Mouse (Mus musculus): Measurements from ENCODE around the gene Krtap1-5.
A peak's percentile ranks its signal among the peaks of the same experiment; 100 is the strongest.
"Not testable (repeated sequence)": the region's sequence is repeated elsewhere in the genome, so short reads cannot be mapped to it uniquely, and the experiment has no call there.

Krtap1-5 gene

DNA sequence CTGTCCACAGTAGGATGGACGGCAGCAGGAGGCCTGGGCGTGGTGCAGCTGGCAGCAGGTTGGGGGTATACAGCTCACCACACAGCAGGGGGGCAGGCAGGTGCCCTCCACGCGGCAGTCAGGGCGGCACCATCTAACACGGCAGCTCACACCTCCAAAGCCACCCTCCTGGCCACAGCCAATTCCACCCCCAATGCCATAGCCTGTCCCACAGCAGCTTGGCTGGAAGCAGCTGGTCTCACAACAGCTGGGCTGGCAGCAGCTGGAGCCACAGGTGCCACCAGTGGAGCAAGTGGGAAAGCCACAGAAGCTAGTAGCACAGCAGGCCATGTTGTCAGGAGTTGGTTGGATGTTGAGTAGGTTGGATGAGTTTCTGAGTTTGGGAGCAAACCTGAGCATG is at the start of gene Krtap1-5:
TSS of gene Krtap1-5 (minus strand) at position 381 of the 400 bp plus-strand sequence.
- DNase-seq (ENCODE audit: low read depth): no peak

DNA sequence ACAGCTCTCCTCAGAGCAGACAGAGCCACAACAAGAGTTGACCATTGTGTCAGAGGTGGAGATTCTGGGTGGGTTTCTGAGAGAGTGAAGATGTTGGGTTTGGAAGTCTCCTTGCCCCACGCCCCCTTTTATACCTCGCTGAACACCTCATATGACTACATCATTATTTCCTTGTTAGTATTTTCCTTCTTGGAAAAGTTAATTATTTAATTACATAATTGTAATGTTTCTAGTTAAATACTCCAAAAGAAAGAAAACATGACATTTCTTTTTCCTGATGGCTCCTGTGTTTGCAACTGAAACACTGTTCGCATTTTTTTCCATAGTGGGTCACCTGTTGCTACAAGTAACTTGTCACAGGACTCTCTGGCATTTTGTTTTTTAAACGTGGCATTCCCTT is 47.3 kb upstream of the Krtap1-5 start, which contains the start of gene Krtap4-1:
TSS of gene Krtap4-1 (minus strand) at position 101 of the 400 bp plus-strand sequence.
- no peak for DNase-seq (ENCODE audit: low read depth)

DNA sequence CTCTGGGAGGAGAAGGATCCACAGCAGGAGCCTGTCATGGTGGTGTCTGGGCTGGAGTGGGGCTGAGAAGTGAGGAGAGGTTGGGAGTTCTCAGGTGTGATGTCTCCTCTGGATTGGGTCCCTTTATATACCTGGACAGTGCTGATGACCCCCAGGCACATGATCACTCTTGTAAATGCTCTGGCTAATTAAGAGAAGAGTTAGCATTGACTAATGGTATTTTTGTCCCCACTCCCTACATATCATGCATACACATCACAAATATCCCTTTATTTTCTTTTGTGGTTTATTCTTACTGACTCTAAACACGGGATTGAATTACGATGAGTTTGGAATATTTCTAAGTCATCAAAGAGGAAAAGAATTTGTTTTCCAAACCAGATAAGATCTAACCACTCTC is 39.5 kb upstream of the Krtap1-5 start, which contains the start of gene Gm11562:
TSS of gene Gm11562 (minus strand) at position 101 of the 400 bp plus-strand sequence.
- DNase-seq (ENCODE audit: low read depth): no peak

DNA sequence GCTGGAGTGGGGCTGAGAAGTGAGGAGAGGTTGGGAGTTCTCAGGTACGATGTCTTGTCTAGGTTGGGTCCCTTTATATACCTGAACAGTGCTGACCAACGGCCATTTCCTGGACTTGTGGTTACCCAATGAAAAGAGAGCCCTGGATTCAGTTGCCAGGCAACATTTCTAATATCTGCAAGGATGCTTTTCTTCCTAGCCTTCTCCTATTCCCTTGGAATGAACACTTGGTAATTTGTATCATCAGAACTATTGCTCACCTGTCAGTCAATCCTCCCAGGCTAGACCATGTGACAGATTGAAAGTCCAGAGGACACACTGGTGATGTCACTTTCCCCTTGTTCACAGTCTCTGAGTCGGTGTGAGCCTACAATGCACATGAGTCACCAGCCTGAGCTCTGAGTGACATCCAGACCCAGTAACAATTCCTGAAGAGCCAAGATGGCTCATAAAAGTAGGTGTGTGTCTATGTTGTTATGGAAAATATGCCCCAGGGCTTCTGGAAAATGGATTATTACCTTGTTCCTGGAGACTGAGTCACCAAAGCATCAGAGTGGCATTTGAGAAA is 34.1 kb upstream of the Krtap1-5 start, which contains the start of gene Krtap2-4:
TSS of gene Krtap2-4 (minus strand) at position 51 of the 568 bp plus-strand sequence.
- no peak for DNase-seq (ENCODE audit: low read depth)

DNA sequence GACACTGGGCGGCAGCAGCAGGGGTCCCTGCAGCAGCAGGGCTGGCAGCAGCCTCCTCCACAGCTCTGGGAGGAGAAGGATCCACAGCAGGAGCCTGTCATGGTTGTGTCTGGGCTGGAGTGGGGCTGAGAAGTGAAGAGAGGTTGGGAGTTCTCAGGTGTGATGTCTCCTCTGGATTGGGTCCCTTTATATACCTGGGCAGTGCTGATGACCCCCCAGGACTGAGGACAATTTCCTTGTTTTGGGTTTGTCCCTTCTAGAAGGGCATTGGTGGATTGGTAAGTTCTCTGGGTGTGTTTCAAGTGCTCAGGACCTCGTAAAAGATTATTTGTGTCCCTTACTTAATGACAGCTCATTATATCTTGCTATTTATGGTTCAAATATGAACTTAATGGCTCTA is 29.3 kb upstream of the Krtap1-5 start, which contains the start of gene Gm11937:
TSS of gene Gm11937 (minus strand) at position 101 of the 400 bp plus-strand sequence.
- not testable (repeated sequence) for DNase-seq (ENCODE audit: low read depth)

DNA sequence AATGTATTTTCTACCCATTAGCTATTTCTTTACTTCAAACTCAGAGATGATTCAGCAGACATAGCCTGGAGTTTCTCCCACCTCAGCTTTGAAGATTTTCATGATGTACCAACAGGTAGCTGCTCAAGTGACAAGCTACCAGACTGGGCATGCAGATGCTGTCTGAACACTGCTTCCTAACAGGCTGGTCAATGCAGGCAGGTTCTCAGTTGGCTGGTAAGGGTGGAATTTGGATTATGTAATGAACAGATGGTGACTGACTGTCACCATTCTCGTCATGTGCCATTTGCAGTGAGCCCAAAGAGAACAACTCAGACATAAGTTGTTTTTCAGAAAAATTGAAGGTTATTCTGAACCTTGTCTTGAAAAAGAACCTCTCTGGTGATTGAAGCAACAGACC is 28.3 kb upstream of the Krtap1-5 start:
- no peak for DNase-seq (ENCODE audit: low read depth)

DNA sequence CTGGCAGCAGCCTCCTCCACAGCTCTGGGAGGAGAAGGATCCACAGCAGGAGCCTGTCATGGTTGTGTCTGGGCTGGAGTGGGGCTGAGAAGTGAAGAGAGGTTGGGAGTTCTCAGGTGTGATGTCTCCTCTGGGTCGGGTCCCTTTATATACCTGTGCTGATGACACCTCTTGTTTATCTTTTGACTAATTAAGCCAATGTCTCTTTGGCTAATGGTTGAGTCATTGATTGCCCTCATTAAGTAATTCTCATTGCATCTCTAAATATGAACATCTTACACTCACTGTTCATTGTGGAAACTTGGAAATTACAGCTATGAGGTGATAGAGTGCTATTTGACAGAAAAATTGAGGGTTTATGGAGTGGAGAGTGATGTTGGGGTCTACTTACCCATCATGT is 22.4 kb upstream of the Krtap1-5 start, which contains the start of gene Gm11938:
TSS of gene Gm11938 (minus strand) at position 101 of the 400 bp plus-strand sequence.
- DNase-seq (ENCODE audit: low read depth): not testable (repeated sequence)

DNA sequence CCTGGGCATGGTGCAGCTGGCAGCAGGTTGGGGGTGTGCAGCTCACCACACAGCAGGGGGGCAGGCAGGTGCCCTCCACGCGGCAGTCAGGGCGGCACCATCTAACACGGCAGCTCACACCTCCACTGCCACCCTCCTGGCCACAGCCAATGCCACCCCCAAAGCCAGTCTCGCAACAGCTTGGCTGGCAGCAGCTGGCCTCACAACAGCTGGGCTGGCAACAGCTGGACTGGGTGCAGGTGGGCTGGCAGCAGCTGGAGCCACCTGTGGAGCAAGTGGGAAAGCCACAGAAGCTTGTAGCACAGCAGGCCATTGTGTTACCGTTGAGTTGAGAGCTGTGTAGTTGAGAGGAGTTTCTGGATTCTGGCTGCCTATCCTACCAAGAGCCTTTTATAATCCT is 16.9 kb upstream of the Krtap1-5 start, which contains the start of gene Krtap9-3:
TSS of gene Krtap9-3 (minus strand) at position 364 of the 400 bp plus-strand sequence.
- not testable (repeated sequence) for DNase-seq (ENCODE audit: low read depth)

DNA sequence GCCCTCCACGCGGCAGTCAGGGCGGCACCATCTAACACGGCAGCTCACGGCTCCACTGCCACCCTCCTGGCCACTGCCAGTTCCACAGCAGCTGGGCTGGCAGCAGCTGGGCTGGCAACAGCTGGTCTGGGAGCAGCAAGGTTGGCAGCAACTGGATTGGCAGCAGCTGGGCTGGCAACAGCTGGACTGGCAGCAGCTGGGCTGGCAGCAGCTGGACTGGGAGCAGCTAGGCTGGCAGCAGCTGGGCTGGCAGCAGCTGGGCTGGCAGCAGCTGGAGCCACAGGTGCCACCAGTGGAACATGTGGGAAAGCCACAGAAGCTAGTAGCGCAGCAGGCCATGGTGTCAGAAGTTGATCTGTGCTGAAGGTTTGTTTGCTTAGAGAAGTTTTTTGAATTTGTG is 10.2 kb upstream of the Krtap1-5 start, which contains the start of gene Krtap1-3:
TSS of gene Krtap1-3 (minus strand) at position 359 of the 400 bp plus-strand sequence.
- DNase-seq (ENCODE audit: low read depth): no peak

DNA sequence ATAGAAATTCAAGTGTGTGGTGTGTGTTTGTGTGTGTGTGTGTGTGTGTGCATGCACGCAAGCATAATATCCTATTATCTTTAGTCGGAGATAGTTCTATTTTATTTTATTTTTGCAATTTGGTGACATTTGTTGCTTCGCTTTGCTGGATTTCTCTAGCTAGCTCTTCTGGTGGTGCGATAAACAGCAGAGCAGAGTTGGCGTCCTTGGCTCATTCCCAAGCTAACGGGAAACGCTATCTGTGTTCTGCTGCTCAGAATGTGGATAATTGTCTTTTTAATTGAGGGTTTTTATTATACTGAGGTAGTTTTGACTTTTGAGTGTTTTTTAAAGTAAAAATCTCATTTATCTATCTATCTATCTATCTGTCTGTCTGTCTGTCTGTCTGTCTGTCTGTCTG is 4.3 kb upstream of the Krtap1-5 start:
- no peak for DNase-seq (ENCODE audit: low read depth)

DNA sequence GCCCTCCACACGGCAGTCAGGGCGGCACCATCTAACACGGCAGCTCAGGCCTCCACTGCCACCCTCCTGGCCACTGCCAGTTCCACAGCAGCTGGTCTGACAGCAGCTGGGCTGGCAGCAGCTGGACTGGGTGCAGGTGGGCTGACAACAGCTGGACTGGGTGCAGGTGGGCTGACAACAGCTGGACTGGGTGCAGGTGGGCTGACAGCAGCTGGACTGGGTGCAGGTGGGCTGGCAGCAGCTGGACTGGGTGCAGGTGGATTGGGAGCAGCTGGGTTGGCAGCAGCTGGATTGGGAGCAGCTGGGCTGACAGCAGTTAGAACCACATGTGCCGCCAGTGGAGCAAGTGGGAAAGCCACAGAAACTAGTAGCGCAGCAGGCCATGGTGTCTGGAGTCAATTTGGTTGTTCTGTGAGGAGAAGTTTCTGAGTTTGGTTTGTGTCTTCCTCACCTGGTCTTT is 2.5 kb upstream of the Krtap1-5 start, which contains the start of gene Krtap1-4:
TSS of gene Krtap1-4 (minus strand) at position 410 of the 460 bp plus-strand sequence.
- DNase-seq (ENCODE audit: low read depth): no peak

DNA sequence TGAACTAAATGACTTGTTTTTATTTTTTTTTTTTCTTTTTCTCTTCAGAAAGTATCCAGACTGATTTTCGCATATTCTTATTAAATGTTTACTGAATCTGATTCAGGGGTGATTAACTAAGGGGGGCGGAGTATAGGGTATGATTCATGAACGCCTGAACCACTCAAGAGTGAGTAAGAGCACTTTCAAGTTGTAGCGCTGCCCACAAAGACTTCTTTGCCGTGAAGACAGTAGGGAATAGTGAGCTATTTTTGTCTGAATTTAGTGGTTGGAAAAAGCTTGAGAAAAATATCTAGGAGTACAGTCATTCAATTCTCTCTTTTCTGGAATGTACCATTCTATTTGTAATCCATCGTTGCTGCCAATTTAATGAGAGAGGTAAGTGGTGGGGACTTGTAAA is 748 bp upstream of the Krtap1-5 start:
- no peak for DNase-seq (ENCODE audit: low read depth)

DNA sequence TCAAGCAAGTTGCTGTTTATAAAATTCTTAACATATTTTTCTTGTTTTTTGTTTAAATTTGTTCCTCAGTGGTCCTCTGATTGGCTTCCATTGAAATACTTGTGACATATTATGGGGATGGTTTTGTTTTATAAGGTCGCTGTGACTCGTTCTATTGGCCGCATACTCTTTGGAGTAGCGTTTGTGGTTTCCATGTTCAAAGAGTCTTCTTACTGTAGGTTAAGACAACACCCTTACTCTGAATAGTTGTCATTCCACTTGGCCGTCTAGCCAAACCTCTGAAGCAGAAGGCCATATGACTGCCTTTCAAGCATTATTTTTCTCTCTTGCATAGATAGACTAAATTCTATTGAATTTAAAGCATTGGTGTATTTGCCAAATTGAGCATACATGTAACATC is 235 bp upstream of the Krtap1-5 start:
- DNase-seq (ENCODE audit: low read depth): no peak

DNA sequence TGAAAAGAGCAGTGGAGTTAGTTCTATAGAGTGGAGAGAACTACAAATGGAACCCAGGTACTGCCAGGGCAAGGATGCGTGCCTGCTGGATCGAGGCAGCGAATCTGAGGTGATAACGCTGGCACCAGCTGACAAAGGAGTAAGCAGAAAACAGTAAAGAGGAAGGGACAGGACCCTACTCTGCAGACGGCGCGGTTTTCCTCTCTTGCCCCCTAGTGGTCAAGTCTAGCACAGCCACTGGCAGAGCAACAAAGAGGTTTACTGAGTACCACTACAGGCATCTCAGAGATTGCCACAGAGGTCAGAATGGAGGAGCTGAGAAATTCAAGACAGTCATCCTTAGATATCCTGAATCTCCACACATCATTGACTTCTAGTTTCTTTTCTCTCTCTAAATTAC is 6.7 kb downstream of the Krtap1-5 start:
- peak; percentile 42 for DNase-seq (ENCODE audit: low read depth)

DNA sequence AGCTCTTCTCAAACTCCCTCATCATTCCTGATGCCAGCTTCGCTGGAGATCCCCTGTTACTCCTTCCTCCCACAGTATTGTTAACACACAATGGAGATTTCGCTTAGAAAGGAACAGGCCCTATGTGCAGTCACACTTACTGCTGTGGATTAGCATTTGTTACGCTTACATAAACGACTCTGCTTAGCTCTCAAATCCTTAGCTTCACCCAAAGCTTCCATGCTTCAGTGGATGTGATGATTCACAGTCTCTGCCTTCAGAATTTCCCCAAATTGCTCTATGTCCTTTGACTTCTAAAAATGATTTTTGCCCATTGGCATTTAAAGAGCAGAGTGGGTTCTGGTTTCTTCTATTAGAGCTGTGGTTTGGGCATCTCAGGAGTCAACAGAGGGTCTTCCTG is 7.7 kb downstream of the Krtap1-5 start:
- DNase-seq (ENCODE audit: low read depth): no peak

DNA sequence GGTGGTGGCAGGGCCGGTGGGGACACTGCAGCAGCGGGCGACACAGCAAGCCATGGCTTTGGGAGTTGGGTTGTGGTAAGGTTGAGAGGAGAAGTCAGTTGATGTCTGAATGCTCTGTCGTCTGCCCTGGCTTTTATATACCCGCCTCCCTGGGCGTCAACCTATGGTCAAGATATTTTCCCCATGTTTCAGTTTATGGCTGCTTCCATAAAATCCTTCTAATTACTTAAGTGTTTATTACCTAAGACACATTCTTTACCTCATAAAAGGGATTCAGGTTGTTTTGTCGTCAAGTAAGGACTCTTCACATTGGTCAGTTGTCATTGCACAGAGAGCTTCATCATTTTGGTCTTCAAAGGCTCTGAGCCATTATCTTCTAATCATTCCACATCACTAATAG is 14.3 kb downstream of the Krtap1-5 start, which contains the start of gene Krtap3-1:
TSS of gene Krtap3-1 (minus strand) at position 101 of the 400 bp plus-strand sequence.
- DNase-seq (ENCODE audit: low read depth): no peak

DNA sequence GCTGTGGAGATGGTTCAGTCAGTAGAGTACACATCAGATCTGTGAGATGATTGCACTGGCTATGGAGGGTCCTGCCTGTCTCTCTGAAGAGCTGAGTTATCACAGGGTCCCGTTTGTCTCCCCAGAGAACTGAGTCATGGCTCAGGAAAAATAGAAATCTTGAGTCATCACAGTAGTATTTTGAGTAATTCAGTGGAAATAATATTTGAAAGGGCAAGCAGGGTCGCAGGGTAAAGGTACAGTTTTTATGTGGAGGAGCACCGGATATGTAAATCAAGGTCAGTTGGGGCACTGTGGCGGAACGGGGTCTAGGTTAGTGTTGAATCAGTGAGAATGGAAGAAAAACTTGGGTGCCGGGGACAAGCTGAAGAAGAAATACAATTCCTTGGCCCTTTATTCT is 18.2 kb downstream of the Krtap1-5 start:
- no peak for DNase-seq (ENCODE audit: low read depth)

DNA sequence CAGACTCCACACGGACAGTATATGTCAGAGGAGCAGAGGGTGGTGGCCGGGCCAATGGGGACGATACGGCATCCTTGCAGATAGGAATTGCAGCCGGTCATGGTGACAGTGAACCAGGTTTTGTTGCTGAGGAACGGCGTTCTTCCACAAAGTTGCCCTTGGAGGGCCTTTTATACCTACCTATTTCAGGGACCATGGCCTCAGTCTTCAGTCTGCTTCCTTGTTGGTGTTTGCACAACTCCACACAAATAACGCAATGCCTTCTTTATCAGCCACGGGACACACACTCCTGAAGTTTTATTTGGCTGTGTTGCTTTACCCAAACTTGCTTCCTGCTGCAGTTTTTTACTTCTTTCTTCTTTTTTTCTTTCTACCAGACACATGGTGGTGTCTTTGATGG is 21.4 kb downstream of the Krtap1-5 start, which contains the start of gene Gm11939:
TSS of gene Gm11939 (minus strand) at position 101 of the 400 bp plus-strand sequence.
- no peak for DNase-seq (ENCODE audit: low read depth)

DNA sequence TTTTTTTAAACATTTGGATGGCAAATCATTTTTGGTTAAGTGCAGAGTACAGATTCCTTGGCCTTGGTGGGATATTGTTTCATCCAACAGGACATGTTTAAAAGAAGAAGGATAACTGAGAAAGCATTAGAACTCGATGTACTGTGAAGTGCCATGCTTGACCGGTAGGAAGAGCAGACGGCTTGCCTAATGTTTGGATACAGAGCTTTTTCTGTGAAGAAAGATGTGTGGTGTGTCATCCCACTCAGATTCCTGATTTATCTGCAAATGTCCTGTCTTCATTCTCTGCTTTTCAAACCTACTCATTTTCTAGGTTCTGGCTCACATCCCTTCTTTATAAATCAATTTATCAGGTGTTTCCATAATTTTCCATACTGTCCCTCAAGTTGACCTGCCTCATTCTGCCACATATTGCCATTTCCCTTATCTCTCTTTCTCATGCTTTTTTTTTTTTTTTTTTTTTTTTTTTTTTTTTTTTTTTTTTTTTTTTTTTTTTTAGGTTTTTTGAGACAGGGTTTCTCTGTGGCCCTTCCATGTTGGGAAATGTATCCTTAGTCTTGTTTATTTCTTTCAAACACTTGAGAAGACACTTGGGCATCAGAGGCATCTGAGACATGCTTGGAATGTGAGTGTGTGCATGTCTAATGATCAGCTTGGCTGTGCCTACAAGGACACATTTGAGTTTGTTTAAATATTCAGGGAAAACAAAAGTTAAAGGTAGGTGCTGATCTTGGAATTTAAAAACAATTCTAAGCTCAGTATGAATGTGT is 22.7 kb downstream of the Krtap1-5 start:
- DNase-seq (ENCODE audit: low read depth): no peak

DNA sequence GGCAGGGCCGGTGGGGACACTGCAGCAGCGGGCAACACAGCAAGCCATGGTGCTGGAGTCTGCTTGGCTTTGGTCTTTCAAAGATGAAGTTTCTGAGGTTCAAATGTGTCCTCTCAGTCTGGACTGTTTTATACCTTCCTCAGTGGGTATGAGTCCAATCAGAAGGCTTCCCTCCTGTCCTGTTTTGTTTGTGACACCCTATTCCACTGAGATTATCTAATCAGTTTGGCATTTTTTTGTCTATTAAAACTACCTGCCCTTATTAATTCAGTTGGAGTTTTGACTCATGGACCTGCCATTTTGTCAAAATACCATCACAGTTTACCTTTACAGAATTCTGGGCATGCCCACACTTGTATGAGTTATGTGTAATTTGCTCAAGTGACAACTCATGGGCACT is 24.1 kb downstream of the Krtap1-5 start, which contains the start of gene Krtap3-2:
TSS of gene Krtap3-2 (minus strand) at position 101 of the 400 bp plus-strand sequence.
- no peak for DNase-seq (ENCODE audit: low read depth)

DNA sequence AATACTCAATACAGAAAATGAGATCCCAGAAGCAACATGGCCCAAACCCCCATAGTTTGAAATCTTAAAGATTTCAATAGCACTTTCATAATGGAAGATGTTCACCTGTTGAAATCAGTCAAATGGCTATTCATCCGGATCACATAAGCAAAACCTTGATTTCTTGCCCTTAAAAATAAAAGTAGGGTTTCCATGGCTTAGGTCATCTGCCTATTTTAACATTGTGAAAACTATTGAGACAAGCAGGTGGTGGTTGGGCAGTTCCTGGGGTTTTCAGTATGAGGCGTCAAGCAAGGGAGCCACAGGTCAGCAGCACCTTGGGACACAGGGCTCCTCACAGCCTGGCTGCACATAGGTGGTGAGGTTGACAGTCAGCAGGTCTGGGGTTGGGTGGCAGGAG is 24.6 kb downstream of the Krtap1-5 start:
- DNase-seq (ENCODE audit: low read depth): no peak

DNA sequence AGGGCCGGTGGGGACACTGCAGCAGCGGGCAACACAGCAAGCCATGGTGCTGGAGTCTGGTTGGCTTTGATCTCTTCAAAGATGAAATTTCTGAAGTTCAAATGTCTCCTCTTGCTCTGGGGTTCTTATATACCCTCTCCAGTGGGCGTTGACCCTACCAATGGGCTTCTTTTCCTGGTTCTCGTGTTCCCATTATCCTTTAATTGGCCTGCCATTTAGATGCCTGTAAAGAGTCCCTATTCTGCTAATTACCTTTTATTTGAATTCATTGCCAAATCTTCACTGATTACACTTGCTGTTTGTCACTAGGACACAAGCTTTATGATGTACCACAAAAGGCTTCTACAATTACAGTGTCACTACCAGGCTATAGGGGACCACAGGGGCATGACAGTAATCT is 30.1 kb downstream of the Krtap1-5 start, which contains the start of gene Krtap3-3:
TSS of gene Krtap3-3 (minus strand) at position 101 of the 400 bp plus-strand sequence.
- DNase-seq (ENCODE audit: low read depth): no peak
